Mouse (Mus musculus) liver, embryonic 13.5 days (tissue): Measurements from ENCODE around the gene Ptafr. TPM values are rescaled to one million over a fixed set of nuclear protein-coding genes. Genes with fewer than 3 reads are reported as not detected.
A peak's percentile ranks its signal among the peaks of the same experiment; 100 is the strongest.
"Not testable (repeated sequence)": the region's sequence is repeated elsewhere in the genome, so short reads cannot be mapped to it uniquely, and the experiment has no call there.

Experiments
- ATAC-seq: fragments of 200-750 bp; cut with Nextera tagmentation; 2 replicates; pipeline ENCODE4 v1.8.0; 2017; ENCODE audit warnings: low read depth, mild to moderate bottlenecking, moderate number of reproducible peaks, moderate library complexity
- DNase-seq: peaks from one replicate; pipeline ENCODE4 v3.0.0; 2022
- H3K27ac ChIP-seq: fragments of 300-500 bp; sonication (generic); 2 replicates; pipeline ENCODE4 v1.5.1; 2015; ENCODE audit warnings: moderate library complexity, mild to moderate bottlenecking, inconsistent platforms
- H3K27me3 ChIP-seq: fragments of 300-500 bp; sonication (generic); 2 replicates; pipeline ENCODE4 v1.6.1; 2015; ENCODE audit warnings: mild to moderate bottlenecking, inconsistent platforms
- H3K36me3 ChIP-seq: fragments of 300-500 bp; sonication (generic); 2 replicates; pipeline ENCODE4 v1.6.1; 2015; ENCODE audit warnings: mild to moderate bottlenecking, inconsistent platforms
- H3K4me1 ChIP-seq: fragments of 300-500 bp; sonication (generic); replicated peaks from 2 replicates; pipeline ENCODE4 v1.6.1; 2015; ENCODE audit warnings: inconsistent platforms
- H3K4me2 ChIP-seq: fragments of 300-500 bp; sonication (generic); 2 replicates; pipeline ENCODE4 v1.6.1; 2015; ENCODE audit warnings: inconsistent platforms, mild to moderate bottlenecking, moderate library complexity
- H3K4me3 ChIP-seq: fragments of 300-500 bp; sonication (generic); replicated peaks from 2 replicates; pipeline ENCODE4 v1.5.1; 2015; ENCODE audit warnings: mild to moderate bottlenecking, inconsistent platforms
- H3K9ac ChIP-seq: fragments of 300-500 bp; sonication (generic); 2 replicates; pipeline ENCODE4 v1.6.1; 2015; ENCODE audit warnings: mild to moderate bottlenecking, inconsistent platforms
- H3K9me3 ChIP-seq: fragments of 300-500 bp; sonication (generic); replicated peaks from 2 replicates; pipeline ENCODE4 v1.6.1; 2016; ENCODE audit warnings: inconsistent platforms
- WGBS: fragments of 180-500 bp; shearing (Covaris S2); methylation state at CpG from one replicate; pipeline ENCODE4 v1.1.7; 2015; ENCODE audit not compliant: insufficient replicate concordance; 5-methylcytosine and 5-hydroxymethylcytosine counted together
- polyA plus RNA-seq: library from polyadenylated mRNA; unstranded; fragments of >200 nt; fragmentation: Nextera tagmentation; extraction: Ambion mirVana; gene quantifications from 2 replicates; pipeline ENCODE4 v1.2.1, GENCODE M21; 2015

Ptafr gene
- polyA plus RNA-seq, 1 experiment from 2014 or later, result 0.67 TPM

DNA sequence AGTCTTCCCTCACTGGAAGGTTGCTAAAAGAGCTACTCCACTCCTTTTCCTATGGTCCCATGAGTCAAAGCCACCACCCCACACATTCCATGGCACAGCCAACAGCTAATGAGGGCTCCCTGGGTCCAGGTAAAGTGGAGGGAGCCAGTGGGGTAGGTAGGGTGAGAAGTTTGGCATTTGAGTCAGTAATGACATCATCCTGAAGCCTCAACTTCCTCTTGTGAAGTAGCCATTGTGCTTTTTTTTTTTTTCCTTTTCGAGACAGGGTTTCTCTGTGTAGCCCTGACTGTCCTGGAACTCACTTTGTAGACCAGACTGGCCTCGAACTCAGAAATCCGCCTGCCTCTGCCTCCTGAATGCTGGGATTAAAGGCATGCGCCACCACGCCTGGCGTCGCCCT is 8.3 kb upstream of the Ptafr start:
- not testable (repeated sequence) for H3K9me3 ChIP-seq

DNA sequence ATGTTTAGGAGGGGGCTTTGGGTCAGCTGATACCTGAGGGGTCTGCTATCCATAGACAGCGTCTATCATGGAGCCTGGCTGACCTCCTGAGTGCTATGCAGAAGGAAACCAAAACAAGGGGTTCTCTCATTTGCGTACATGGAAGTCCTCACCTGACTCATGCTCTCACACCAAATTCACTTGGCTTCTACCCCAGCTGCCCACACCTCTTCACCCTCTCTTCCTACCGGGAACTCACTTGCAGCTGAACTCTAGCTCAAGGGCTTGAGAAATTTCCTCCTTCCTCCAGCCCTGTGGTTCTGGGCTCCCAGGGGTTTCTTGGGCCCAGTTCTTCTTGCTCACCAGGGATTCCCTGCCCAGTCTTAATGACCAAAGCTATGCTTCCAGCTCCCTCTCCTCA is 606 bp upstream of the Ptafr start:
- peaks cover 7% of the 10 kb centered on the region; the same call in 1 of the 2 replicates for H3K4me1 ChIP-seq
- H3K9me3 ChIP-seq, result no peaks in the 10 kb centered on the region
- ATAC-seq (no peak), DNase-seq (no peak)
- 52% methylated on average over 3 of the region's 3 CpGs for WGBS
- H3K36me3 ChIP-seq, result no peaks in the 10 kb centered on the region
- no peak overlapping the region for H3K27ac ChIP-seq
- no peak overlapping the region for H3K4me3 ChIP-seq
- H3K27me3 ChIP-seq, result 0 out of 2 replicates have a peak, but pooled peaks cover 4% of the 10 kb centered on the region
- H3K9ac ChIP-seq, result no peak overlapping the region
- H3K4me2 ChIP-seq, result peak overlapping the region; percentile 8; the same call in 1 of the 2 replicates

More for the DNA sequence above, 8.3 kb upstream of the Ptafr start:
- H3K9ac ChIP-seq, H3K27ac ChIP-seq, DNase-seq, H3K4me3 ChIP-seq, H3K4me2 ChIP-seq, H3K27me3 ChIP-seq, ATAC-seq: not testable (repeated sequence)
- H3K4me1 ChIP-seq, result peaks cover 28% of the 10 kb centered on the region
- WGBS, result 78% methylated on average over 7 of the region's 7 CpGs
- peaks cover 38% of the 10 kb centered on the region for H3K36me3 ChIP-seq

DNA sequence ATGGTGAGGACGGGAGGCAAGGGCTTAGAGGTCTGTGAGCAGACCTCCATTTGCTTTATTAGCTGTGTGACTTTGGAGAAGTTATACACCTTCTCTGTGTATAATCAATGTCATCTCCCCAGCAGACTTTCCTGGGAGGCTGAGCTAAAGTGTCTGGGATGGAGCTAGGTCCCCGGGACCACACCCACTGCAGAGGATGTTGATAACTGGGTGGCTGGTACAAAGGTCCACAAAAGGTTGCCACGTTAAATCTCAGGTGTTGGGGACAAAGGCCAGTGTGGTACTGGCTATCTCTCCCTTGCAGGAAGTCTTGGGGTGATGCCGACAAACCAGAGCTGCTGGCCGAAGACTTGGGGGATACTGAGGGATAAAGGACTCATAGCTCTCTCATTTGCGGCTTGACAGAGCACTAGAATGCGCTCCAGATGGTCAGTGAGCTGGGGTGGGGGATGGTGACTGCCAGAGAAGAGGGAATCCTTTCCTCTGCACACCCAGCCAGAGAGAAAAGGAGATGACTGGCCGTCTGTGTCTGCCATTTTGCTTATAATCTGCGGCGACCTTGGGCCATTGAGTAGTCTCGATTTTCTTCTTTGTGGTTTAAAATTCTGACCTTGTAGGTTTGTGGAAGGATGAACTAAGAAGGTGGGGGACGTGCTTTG is 1.4 kb downstream of the Ptafr start:
- H3K9ac ChIP-seq, result no peak overlapping the region
- DNase-seq (no peak), ATAC-seq (no peak)
- no peak overlapping the region for H3K27ac ChIP-seq
- H3K9me3 ChIP-seq, result no peaks in the 10 kb centered on the region
- WGBS, result 65% methylated on average over 12 of the region's 12 CpGs
- H3K4me1 ChIP-seq, result peaks cover 7% of the 10 kb centered on the region; the same call in 1 of the 2 replicates
- no peak overlapping the region for H3K4me3 ChIP-seq
- 0 out of 2 replicates have a peak, but pooled peaks cover 4% of the 10 kb centered on the region for H3K27me3 ChIP-seq
- H3K36me3 ChIP-seq, result no peaks in the 10 kb centered on the region
- H3K4me2 ChIP-seq, result peak overlapping the region; percentile 6; the same call in 1 of the 2 replicates

DNA sequence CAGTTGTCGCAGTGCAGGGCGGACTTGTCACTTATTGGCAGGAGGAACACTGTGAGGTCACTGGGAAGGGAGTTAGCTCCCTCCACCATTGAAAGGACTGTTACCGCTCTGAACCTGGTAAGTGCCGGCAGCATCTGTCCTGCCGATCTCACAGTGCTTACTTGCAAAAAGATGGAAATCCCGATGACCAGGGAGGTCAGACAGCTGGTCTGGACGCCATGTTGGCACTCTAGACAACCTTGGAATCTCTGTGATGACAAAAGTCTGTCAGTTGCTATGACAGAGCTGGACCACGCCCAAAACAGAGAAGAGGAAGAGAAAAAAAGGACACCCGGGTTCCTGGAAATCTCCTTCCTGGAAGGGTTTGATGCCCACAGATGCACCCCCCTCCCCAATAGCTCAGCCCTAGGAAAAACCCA is 3.5 kb downstream of the Ptafr start:
- Histone ChIP-seq H3K4me2 (no peak overlapping the region), H3K27ac (no peak overlapping the region), H3K9me3 (no peaks in the 10 kb centered on the region), H3K4me3 (no peak overlapping the region), H3K4me1 (peaks cover 10% of the 10 kb centered on the region; the same call in 1 of the 2 replicates), H3K36me3 (no peaks in the 10 kb centered on the region), H3K9ac (no peak overlapping the region), H3K27me3 (0 out of 2 replicates have a peak, but pooled peaks cover 4% of the 10 kb centered on the region)
- ATAC-seq (no peak), DNase-seq (no peak)
- WGBS, result 52% methylated on average over 9 of the region's 9 CpGs

DNA sequence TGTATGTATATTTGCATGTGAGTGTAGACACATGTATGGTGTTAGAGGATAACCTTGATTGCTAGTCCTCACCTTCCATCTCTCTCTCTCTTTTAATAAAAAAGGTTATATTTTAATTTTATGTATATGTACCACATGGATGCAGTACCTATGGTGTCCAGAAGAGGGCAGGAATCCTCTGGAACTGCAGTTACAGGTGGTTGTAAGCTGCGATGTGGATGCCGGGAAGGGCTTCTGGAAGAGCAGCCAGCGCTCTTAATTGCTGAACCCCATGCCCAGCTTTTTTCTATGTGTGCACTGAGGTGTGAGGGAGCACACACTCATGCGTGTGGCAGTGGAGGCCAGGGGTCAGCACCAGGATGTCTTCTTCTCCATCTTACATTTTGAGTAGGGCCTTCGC is 5.2 kb downstream of the Ptafr start:
- no peak overlapping the region for H3K27ac ChIP-seq
- H3K4me2 ChIP-seq, result no peak overlapping the region
- DNase-seq (no peak), ATAC-seq (no peak)
- H3K36me3 ChIP-seq, result no peaks in the 10 kb centered on the region
- peaks cover 8% of the 10 kb centered on the region; the same call in 1 of the 2 replicates for H3K4me1 ChIP-seq
- H3K9me3 ChIP-seq, result no peaks in the 10 kb centered on the region
- WGBS, result 84% methylated on average over 5 of the region's 5 CpGs
- H3K9ac ChIP-seq, result no peak overlapping the region
- no peak overlapping the region for H3K4me3 ChIP-seq
- no peaks in the 10 kb centered on the region for H3K27me3 ChIP-seq

DNA sequence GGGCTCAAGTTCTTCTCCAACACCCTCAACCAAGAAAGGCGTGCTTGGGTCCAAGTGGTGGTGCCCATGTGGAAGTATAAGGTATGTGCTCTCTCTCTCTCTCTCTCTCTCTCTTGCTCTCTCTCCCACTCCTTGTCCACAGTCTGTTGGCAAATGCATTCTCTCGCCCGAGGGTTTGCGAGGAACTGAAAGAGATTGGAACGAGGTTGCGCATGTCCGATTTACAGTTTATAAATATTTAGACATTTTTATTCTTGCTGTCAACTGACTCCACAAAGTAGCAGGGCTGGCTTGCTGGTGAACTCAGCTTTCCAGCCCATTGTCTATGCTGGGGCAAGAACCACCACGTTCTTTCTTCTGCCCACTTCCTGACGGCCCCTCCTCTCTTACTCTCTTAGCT is 7.3 kb downstream of the Ptafr start:
- Histone ChIP-seq H3K36me3 (no peaks in the 10 kb centered on the region), H3K9ac (no peak overlapping the region), H3K9me3 (no peaks in the 10 kb centered on the region), H3K4me3 (no peak overlapping the region), H3K27ac (no peak overlapping the region), H3K4me2 (no peak overlapping the region), H3K4me1 (peaks cover 8% of the 10 kb centered on the region; the same call in 1 of the 2 replicates), H3K27me3 (no peaks in the 10 kb centered on the region)
- ATAC-seq (no peak), DNase-seq (no peak)
- WGBS, result 77% methylated on average over 9 of the region's 9 CpGs

DNA sequence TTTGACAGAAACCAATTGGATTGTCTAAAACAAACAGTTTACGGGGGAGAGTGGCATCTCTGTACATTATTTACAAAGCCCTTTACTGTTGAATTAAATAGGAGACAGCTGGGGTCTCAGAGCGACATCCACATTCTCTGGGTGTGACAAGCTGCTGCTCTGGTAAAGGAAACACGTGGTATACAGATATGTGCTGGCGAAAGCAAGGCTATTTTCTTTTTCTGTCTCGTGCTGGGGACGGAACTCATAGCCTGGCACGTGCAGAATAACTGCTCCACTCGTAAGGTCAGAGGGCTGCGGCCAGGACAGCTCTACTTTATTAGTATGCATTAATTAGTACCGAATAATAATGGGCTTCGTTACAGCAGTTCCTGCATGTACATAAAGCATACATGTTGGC is 9.5 kb downstream of the Ptafr start:
- ATAC-seq (no peak), DNase-seq (no peak)
- 34% methylated on average over 11 of the region's 11 CpGs for WGBS
- Histone ChIP-seq H3K9ac (no peak overlapping the region), H3K27me3 (no peaks in the 10 kb centered on the region), H3K4me1 (peaks cover 8% of the 10 kb centered on the region; the same call in 1 of the 2 replicates), H3K9me3 (no peaks in the 10 kb centered on the region), H3K36me3 (no peaks in the 10 kb centered on the region), H3K4me2 (no peak overlapping the region), H3K27ac (no peak overlapping the region), H3K4me3 (no peak overlapping the region)

DNA sequence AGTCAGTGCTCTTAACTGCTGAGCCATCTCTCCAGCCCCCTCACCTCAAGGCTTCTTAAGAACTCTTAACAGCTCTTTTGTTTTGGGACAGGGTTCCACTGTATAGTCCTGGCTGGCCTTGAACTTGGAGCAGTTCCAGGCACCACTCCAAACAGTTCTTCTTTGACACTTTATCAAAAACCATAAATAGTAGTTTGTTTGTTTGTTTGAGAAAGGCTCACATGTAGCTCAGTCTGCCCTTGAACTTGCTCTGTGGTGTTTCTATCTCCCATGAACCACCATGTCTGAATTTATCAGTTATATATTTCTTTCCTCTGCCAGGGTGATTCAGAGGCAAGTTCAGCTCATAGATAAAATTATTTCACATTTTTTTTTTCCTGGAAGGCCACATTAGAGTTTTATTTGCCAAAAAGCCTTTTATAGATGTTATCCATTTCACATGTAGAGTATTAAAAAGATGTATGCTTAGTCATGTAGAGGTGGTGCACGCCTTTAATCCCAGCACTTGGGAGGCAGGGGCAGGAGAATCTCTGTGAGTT is 11.0 kb downstream of the Ptafr start:
- Histone ChIP-seq H3K9me3 (no peaks in the 10 kb centered on the region), H3K9ac (no peak overlapping the region), H3K4me2 (no peak overlapping the region), H3K27ac (no peak overlapping the region), H3K27me3 (no peaks in the 10 kb centered on the region), H3K4me1 (peaks cover 8% of the 10 kb centered on the region; the same call in 1 of the 2 replicates), H3K36me3 (no peaks in the 10 kb centered on the region), H3K4me3 (no peak overlapping the region)
- ATAC-seq (no peak), DNase-seq (no peak)
- 73% methylated on average over 1 of the region's 1 CpGs for WGBS

DNA sequence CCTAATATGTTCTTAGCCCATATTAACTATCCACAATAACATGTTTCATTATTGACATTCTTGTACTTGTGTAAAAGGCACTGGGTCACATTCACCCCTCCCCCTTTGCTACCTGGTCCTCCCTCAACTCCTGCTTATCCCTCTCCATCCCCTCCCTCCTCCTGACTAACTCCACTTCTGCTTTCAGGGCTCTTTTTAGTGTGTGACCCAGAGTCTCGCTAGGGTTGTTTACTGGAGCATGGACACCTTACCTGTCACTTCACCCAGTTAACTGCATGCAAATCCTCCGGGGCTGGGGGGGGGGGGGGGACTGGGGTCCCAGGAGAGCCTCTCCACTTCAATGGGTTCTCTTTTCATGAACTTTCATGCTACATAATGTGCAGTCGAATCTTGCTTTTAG is 19.9 kb downstream of the Ptafr start:
- Histone ChIP-seq H3K4me1 (no peaks in the 10 kb centered on the region), H3K9ac (no peak overlapping the region), H3K27me3 (no peaks in the 10 kb centered on the region), H3K27ac (no peak overlapping the region), H3K36me3 (peaks cover 5% of the 10 kb centered on the region; the same call in 1 of the 2 replicates), H3K9me3 (no peaks in the 10 kb centered on the region), H3K4me2 (no peak overlapping the region), H3K4me3 (no peak overlapping the region)
- ATAC-seq (no peak), DNase-seq (no peak)
- 37% methylated on average over 3 of the region's 3 CpGs for WGBS

DNA sequence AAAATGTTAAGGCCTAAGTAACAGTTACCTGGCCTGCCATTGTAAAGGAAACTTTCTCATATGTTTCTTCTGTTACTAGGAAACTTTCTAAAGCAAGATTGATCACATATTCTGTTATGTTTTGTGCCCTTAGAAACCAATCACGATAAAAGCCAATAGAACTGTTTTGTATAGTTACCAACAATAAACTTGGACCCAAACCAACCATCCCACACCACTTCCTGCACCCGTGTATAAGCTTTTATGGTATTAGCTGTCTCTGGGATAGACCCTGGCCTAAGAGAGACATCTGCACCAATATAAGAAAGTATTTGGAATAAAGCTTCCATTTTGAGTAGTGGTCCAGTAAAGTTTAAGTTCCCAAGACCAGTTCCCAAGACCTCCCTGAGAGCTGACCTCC is 21.1 kb downstream of the Ptafr start:
- H3K4me1 ChIP-seq, result no peaks in the 10 kb centered on the region
- peaks cover 5% of the 10 kb centered on the region; the same call in 1 of the 2 replicates for H3K36me3 ChIP-seq
- DNase-seq (no peak), ATAC-seq (no peak)
- WGBS, result 70% methylated on average over 2 of the region's 2 CpGs
- no peak overlapping the region for H3K27ac ChIP-seq
- no peak overlapping the region for H3K4me3 ChIP-seq
- no peaks in the 10 kb centered on the region for H3K27me3 ChIP-seq
- no peak overlapping the region for H3K9ac ChIP-seq
- H3K9me3 ChIP-seq, result no peaks in the 10 kb centered on the region
- no peak overlapping the region for H3K4me2 ChIP-seq

DNA sequence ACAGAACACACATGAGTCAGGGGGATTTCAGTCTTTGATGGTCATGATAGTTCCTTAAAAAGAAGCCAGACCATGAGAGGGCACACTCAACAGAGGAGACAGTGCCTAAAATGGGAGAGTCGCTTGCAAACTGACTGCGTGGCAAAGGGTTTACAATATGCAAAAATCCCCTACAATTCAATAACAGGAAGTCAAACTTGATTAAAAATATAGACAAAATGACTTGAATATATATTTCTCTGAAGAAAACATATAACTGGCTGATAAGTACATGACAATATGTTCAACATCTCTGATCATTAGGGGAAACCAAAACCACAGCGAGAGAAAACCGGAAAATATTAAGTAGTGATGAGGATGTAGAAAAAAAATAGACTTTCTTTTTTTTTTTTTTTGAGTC is 22.4 kb downstream of the Ptafr start:
- WGBS, result 81% methylated on average over 4 of the region's 4 CpGs
- H3K4me2 ChIP-seq, result no peak overlapping the region
- ATAC-seq, result no peak

DNA sequence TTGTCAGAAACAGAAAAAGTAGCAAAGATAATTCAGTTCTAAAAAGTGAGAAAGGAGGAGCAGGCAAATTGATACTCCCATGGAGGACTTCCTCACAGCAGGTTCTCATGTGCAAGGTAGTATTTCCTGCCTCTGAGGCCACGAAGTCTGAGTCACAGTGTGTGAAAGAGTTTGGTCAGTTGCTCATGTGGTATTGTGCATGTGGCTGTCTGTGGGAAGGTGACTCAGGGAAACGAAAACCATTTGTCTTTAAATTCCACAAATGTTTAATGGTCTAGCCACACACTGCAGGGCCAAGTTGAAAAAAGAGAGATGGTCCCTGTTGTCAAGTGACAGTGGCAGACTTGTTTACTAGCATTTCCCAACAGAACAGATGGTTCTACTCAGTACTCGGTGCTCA is 24.6 kb downstream of the Ptafr start:
- Histone ChIP-seq H3K27ac (no peak overlapping the region; the same call in 1 of the 2 replicates), H3K4me2 (no peak overlapping the region), H3K9me3 (no peaks in the 10 kb centered on the region), H3K36me3 (no peaks in the 10 kb centered on the region), H3K4me1 (peaks cover 3% of the 10 kb centered on the region; the same call in 1 of the 2 replicates), H3K4me3 (no peak overlapping the region), H3K9ac (no peak overlapping the region), H3K27me3 (no peaks in the 10 kb centered on the region)
- ATAC-seq, result no peak
- DNase-seq, result no peak
- 43% methylated on average over 3 of the region's 3 CpGs for WGBS

More for the DNA sequence above, 22.4 kb downstream of the Ptafr start:
- Histone ChIP-seq H3K9ac (no peak overlapping the region), H3K4me1 (peaks cover 3% of the 10 kb centered on the region; the same call in 1 of the 2 replicates), H3K27me3 (no peaks in the 10 kb centered on the region), H3K9me3 (no peaks in the 10 kb centered on the region), H3K4me3 (no peak overlapping the region), H3K27ac (no peak overlapping the region), H3K36me3 (no peaks in the 10 kb centered on the region)
- DNase-seq, result no peak
